Mouse (Mus musculus) lung, postnatal 10 days (tissue): Measurements from ENCODE around the gene Lif.
A peak's percentile ranks its signal among the peaks of the same experiment; 100 is the strongest.

Experiments
- DNase-seq: peaks from one replicate; pipeline ENCODE4 v3.0.0; 2021

Lif gene

GRCm38 (mm10) chr11:4231435-4231834, 25.9 kb upstream of the Lif start:
- no peak for DNase-seq

DNA sequence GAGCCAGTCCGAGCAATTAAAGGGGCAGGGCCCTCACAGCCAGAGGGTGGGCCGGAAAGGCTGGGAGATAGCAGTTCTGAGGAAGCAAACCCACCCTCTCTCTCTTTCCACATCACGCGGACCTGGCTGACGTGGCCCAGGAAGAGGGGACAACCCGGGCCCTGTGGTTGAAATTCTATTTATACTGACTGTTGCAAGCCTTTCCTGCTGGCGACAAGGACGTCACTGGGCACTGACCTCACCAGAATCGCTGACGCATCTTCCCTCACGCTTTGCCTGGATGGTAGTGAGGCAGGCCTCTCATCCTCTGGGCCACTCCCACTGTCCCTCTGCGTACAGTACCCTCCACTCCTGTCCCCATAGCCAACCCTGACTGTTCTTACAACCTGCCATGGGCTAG, 24.7 kb upstream of the Lif start:
- DNase-seq, result no peak

DNA sequence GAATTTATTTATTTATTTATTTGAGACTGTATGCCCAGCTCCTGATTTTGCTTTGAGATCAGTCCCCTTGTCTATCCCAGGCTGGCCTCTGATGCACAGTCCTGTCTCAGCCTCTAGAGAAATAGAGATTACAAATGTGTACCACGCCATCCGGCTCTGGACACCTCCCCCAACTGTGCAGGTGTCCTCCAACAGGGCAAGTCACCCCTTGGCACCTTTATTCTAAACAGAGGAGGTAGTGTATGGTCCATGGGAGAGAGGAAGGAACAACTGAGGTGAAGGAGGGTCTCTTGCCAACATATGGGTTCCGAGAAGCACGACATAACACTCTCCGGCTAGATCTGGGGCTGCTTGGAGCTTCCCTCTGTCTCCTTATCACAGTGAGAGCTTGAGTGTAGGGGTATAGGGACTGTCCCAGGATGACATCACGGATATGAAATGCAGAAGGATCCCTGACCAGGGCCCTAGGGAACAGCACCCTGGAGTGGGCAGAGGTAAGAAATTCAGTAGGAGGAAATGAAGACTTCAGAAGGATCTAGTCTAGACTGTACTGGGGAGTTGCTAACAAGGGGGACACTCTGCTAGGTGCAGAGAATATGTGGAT, 22.2 kb upstream of the Lif start:
- no peak for DNase-seq

DNA sequence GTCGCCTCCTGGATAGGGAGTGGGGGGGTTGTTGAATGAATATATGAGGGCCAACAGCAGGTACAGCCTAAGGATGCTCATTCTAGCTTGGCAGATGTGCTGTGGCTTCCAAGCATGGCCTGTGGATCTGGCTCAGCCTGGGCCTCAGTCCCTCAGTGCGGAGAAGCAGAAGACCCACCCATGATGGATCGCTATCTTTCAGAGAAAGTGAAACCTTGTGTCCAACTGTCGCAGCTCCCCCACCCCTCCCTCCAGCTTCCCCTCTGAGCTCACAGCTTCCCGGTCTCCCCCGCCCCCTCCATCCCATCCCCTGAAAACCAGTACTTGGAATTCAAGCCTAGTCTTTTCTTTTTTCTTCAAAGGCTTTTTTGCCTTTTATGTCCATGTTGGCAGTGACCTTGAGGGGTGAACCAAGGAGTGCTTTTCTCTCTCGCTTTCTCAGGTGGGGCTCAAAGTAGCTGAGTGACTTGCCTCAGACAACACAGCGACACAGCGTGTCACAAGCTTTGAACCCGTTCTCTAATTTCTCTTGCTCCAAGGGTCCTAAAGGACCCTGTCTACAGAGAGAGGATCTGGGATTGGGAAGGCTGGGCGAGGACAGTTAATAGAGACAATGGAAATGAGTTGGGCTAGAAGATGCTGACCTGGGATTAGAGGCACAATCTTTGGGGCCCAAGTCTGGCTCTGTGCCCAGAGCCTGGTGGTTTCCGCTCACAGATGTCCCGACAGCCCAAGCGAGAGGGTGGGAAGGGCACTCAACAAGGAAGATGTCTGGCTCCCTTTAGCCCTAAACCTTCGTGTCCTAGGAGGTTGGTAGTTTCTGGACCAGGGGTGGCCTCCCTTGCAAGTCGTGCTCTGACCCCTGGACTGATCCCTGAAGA, 21.5 kb upstream of the Lif start, which contains the start of gene Osm:
Osm (plus strand) TSS at position 756 of the 881 bp plus-strand sequence.
- DNase-seq, result no peak

GRCm38 (mm10) chr11:4236546-4237067, 20.8 kb upstream of the Lif start:
- DNase-seq, result no peak

DNA sequence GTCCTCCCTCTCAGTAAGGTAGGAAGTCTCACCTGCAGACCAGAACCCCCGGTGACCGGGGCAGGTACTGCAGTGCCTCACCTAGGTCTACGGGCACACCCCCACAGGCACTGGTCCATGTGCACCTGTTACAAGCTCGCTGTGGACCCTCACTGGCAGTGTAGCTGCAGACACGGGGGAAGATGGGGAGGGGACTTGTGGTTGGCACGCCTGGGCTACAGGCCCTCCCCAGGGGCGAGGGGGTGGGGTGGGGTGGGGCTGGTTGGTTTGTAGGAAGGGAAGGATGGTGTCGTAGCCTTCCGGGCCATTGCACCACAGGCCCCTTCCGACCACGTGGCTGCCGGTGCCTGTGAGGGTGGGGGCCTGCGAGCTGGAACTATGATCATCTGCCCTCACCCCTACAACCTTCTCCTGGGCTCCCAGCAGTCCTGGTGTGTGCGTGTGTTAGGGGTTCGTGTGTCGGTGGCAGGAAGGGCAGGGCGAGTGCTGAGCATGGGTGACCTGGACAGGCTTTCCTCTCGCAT, 19.9 kb upstream of the Lif start:
- no peak for DNase-seq

DNA sequence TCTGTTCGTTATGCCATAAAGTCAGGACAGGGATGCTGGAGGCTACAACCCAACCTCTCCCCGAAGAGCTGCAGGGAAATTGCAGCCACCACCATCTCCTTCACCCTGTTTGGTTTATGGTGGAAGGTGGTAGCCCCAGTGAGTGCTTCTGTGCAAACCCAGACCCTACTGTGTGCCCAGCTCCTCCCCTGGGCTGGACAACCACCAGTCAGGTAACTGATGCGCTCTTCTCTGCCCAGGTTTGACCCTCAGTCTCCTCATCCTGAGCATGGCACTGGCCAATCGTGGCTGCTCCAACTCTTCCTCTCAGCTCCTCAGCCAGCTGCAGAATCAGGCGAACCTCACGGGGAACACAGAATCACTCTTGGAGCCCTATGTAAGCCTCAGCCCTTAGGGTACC, 19.2 kb upstream of the Lif start:
- no peak for DNase-seq

GRCm38 (mm10) chr11:4239691-4240090, 17.7 kb upstream of the Lif start:
- DNase-seq, result no peak

DNA sequence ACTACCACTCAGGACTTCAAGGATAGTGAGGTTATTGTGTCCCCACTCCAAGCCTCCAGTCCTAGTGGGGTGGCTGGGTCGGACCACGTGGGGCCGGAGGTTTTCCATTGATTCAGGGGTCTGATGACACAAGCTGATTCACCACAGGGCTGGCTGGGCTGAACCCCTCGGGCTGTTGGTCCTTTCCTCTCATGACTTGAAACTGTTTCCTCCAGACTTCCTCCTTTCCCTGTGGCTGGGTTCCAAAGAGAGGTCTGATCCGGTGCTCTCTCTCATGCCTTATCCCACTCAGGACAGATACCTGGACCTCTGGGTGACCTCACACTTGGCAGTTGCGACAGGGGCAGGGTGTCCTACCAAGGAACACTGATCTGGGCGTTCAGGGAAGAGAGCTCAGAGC, 17.2 kb upstream of the Lif start:
- no peak for DNase-seq

DNA sequence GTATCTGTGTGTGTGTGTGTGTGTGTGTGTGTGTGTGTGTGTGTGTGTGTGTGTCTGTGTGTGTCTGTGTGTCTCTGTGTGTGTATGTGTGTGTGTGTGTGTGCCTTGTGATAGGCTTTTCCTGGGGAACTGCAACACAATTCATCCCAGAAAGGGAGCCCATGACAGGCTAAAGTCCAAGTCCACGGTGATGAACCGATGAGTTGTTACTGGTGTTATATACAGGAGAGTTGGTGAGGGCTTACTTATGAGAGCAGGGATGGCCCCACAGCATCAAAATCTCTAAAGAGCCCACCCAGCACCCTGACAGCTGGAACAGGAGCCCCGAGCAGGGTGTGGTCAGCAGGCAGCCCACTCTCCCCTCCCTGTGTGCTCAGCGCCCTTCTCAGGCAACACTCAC, 16.2 kb upstream of the Lif start:
- no peak for DNase-seq

DNA sequence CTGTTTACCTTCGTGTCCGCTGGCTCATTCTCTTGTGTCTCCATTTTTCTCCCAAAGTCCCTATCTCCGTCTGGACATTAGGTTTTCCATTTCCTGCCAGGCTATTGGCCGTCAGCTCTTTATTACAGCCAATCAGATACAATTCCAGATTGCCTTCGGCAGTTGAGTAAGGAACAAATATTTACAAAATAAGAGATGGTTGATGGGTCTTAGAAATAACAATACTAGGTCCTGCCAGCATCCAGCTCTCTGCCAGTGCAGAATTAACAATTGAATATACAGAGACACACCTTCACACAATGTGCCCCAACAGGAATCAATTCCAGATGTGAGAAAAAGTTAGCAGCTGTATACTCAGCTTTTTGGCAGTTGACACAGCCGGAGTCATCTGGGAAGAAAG, 11.2 kb upstream of the Lif start:
- DNase-seq, result no peak

DNA sequence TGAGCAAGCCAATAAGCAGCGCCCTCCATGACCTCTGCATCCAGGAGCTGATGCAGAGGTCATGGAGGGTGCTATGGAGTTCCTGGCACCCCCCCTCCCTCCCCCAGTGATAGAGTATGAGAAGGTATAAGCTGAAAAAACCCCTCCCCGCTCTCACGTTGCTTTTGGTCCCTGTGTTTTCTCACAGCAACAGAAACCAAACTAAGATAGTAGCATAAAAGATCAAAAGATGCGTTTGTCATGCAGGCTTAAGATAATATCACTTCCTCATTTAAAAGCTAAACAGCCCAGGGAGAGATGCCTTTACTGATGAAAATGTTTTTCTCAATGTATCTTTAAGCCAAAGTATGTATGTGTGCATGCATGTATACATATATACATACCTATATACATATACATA, 10.7 kb upstream of the Lif start:
- no peak for DNase-seq

DNA sequence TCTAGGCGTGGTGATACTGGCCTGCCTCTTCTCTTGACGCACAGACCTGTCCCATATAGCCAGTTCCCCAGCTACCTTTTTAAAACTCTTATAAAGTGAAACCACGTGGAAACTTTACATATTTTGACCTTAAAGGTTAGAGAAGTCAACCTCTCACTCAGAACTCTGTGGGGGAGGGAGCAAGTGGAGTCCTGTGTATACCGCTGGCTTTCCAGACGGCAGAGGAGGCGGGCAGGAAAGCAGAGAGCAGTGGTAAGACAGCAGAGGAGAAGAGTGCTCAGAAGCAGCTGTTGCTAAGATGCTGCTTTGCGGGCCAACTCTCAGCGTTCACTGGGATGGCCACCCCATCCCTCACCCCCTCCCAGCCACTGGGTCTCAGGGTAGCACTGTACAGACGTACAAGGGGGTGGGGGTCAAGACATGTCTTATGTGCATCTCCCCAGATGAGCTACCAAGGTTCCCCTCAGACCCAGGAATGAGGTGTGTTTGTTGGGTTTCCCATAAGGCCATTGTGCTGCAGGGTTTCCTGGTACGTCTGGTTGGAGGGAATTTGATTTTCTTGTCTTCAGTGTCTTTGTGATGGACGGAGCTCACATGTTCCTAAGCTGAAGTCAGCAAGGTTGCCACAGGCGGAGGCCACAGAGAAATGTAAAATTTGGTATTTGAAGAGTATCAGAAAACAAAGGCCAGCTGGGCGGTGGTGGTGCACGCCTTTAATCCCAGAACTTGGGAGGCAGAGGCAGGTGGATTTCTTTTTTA, 10.0 kb upstream of the Lif start:
- DNase-seq, result no peak

- no peak for DNase-seq
These were observed 8.2 kb upstream of the Lif start for GRCm38 (mm10) chr11:4249151-4249550.

GRCm38 (mm10) chr11:4250290-4250689, 7.1 kb upstream of the Lif start:
- no peak for DNase-seq

GRCm38 (mm10) chr11:4251376-4251775, 6.0 kb upstream of the Lif start:
- no peak for DNase-seq

GRCm38 (mm10) chr11:4252886-4253285, 4.5 kb upstream of the Lif start:
- DNase-seq, result no peak

DNA sequence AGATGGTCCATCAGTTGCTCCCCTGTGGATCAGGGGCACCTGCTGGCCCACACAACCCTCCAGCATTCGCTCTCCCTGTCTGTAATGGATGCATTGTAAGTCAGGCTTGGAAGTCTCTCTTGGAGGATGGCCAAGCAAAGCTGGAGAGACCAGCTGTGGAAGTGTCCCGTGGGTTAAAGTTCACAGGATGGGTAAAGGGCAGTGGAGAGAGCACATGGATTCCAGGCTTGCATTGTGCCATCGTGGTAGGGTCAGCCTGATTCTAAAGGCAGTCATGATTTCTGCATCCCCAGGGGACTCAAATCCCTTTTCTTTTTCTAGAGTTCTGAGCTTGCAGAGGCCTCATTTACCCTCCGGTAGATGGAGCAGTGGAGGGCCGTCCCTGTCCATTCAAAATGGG, 399 bp downstream of the Lif start:
- no peak for DNase-seq

GRCm38 (mm10) chr11:4258657-4259082, 1.3 kb downstream of the Lif start:
- peak; percentile 87 for DNase-seq

DNA sequence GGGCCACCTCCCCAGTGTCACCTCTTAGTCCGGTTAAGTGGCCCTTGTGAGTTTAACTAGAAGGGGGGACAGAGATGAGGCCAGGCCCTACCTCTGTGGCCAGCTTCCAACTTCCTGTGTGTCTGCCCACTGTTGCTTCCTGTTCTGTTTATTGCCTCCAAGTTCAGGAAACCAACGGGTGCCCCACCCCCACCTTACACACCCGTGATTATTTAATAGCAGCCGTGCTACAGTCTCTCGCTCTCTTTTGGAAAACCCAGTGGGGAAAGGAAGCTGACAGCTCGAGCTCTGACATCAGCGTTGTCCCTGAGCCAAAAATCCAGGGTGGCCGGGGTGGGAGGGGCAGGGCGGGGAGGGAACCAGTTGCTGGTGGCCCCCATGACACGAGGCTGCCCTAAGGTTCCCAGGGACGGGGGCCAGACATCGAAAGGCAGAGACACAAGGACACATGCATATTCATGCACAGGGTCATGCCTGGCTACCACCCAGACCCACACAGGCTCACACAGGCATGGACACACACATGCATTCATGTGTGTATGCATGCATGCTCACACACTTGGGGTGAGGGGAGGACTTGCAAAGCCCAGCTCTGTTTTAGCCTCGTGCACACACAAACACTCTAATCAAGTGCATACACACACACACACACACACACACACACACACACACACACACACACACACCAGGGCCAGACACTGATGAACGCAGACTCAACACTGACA, 3.3 kb downstream of the Lif start:
- peak; percentile 85 for DNase-seq

- peak; percentile 85 for DNase-seq
These were observed 3.8 kb downstream of the Lif start for GRCm38 (mm10) chr11:4261188-4261494.

DNA sequence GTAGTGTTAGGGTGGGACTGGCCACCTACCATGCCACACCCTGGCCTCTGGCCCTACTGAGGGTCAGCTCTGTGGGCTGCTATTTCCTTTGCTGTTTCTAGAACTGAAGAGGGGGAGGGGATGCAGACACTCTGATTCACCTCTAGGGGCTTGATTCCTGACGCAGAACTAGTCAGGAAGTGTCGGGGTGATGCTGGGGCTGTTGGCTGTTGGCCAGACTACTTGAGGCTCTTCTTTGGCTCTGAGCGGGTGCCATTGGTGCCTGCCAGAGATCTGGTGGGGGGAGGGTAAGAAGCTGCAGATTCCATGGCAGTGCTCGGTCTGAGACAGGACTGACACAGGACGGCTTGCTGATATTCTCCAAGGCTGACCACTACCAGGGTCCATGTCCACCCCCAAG, 4.6 kb downstream of the Lif start:
- DNase-seq, result peak; percentile 91

- no peak for DNase-seq
These were observed 5.5 kb downstream of the Lif start for GRCm38 (mm10) chr11:4262847-4263246.
